Mouse (Mus musculus) bone marrow, adult 2 months (tissue): ENCODE data around the gene Tspan5.

Source experiments
- CTCF ChIP-seq: fragments of 200-500 bp; IDR thresholded peaks from 2 replicates; pipeline ENCODE4 v1.5.1; 2011; ENCODE audit warnings: low read length, control low read depth; ENCODE audit not compliant: control insufficient read depth, insufficient read depth
- POLR2A ChIP-seq: fragments of 200-500 bp; IDR thresholded peaks from 2 replicates; pipeline ENCODE4 v1.6.1; 2011; ENCODE audit warnings: low read depth, mild to moderate bottlenecking, control low read depth, low read length, borderline replicate concordance; ENCODE audit not compliant: control insufficient read depth

- TF ChIP-seq POLR2A = no peak
- TF ChIP-seq CTCF = no peak
These were observed 47.3 kb downstream of the Tspan5 start for GRCm38 (mm10) chr3:138789275-138789674.
